Mouse (Mus musculus) spleen, postnatal 14 days (tissue): ENCODE measurements around the gene Fbxo4.
A peak's percentile ranks its signal among the peaks of the same experiment; 100 is the strongest.

Experiments used
- DNase-seq, 2 experiments: peaks; one replicate each; pipeline ENCODE4 v3.0.0; 2021 to 2022; ENCODE audit warnings: low spot score in 2 of 2

Fbxo4 gene

DNA sequence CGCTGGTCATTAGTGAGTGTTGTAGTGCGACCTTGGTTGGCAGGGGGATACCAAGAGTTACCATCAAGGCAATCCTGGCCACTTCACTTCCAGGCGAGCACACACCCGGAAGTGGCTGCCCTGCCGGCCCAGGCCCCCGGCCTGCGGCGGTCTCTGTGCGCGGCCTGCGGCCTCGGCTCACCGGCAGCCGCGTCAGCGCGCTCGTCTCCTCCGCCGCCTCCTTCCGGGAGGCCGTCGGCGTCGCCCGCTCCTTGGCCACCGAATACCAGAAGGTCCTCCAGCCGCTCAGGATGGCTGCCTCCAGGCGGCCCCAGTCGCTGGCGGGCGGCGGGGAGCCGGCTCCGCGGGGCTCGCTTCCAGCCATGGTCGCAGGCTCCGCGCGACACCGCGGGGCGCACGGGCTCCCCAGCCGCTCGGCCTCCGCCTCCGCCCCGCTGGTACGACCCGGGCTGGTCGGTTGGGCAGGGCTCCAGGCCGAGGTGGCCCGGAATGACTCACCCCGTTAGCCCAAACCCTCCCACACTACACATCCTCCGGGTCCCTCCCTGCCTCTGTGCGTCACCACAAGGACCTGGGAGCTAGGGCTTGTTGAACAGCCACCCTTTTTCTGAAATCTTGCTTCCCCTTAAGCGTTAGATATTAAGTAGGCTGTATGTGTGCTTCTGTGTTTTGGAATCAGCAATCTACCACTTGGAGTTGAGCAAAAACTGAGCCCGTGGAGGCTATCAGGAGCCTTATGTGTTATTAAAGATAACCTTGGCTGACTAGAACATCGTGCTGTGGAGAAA lies at the start of gene Fbxo4:
Gene Fbxo4 (minus strand): TSS at position 513 of the 788 bp plus-strand sequence.
- DNase-seq, result peak; percentile 30 to 59

GRCm38 (mm10) chr15:4028960-4029359 lies 49.6 kb upstream of the Fbxo4 start:
- DNase-seq, result no peak

GRCm38 (mm10) chr15:4028411-4028700 lies 49.0 kb upstream of the Fbxo4 start:
- DNase-seq, result no peak

GRCm38 (mm10) chr15:4027671-4028410 lies 48.5 kb upstream of the Fbxo4 start:
- DNase-seq, result no peak

DNA sequence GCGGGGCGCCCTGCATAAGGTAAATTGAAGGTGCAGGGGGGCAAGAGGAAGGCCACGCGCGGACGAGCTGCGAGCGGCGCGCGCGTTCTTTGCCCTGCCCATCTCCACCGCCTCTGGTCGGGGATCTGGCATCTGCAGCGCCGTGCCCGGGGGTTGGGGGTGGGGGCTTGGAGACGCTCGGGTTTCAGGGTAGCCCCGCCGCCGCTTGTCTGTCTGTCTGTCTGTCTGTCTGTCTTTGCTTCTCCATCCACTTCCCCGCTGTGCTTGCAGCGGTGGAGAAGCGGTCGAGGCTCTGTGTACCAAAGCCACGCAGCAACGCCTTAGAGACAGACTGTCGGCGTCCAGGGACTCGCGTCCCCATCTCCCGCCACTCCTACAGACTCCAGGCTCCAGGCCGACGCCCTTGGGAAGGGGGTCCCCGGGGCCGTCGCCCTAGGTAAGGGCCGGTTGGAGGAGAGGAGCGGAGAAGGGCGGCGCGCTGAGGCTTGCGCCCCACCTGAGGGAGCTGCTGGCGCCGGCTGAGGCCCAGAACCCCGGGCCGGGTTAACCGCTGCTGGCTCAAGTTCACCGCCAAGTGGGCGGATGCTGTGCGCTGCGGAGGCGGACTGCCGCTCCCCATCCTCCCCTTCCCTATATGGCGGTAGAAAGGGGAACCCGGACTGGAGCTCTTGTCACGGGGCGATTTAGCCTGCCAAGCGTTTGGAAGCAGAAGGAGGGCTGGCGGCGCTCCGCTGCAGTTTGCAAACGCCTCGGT lies 47.6 kb upstream of the Fbxo4 start:
- peak; percentile 57 to 59 for DNase-seq

- peak; percentile 56 to 60 for DNase-seq
Observed at GRCm38 (mm10) chr15:4026231-4026773, 46.9 kb upstream of the Fbxo4 start, which contains the start of gene Oxct1. Oxct1 (plus strand) TSS chr15:4026383.

DNA sequence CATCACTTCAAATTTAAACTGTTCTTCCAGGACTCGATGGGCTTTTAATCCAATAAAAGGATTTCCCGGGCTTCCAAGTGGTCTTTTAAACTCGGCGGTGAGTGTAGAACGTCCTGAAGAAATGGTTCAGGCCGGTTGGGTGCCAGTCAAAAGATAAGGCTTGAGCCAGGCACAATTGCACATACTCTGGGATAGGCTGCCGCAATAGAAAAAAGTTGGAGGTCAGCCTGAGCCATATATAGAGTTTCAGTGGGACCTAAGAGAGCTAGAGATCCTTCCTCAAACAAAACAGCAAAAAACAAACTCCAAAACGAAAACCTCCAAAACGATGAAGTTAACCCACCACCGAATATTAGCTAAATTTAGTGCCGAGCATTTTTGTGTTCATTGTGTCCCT lies 46.1 kb upstream of the Fbxo4 start:
- DNase-seq, result no peak

GRCm38 (mm10) chr15:4024726-4025507 lies 45.5 kb upstream of the Fbxo4 start:
- no peak for DNase-seq

- DNase-seq, result no peak
Observed at GRCm38 (mm10) chr15:4023747-4024146, 44.4 kb upstream of the Fbxo4 start.

DNA sequence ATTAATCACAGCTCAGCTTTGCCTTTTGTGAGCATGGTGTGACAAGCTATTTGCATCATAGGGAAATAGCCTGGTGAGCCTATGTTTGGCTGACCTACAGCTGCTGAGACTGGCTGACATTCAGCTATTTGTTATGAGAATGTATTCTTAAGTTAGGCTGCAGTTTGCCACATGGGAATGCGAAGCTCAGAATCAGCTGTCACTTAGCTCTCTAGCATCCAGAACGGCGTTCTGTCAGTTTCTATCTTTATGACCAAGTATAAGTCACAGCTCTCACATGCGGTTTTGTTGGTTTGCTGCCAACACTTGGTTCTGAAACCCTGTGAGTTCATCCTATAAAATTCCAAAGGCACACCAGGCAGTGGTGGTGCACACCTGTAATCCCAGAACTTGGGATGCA lies 41.3 kb upstream of the Fbxo4 start:
- no peak for DNase-seq

DNA sequence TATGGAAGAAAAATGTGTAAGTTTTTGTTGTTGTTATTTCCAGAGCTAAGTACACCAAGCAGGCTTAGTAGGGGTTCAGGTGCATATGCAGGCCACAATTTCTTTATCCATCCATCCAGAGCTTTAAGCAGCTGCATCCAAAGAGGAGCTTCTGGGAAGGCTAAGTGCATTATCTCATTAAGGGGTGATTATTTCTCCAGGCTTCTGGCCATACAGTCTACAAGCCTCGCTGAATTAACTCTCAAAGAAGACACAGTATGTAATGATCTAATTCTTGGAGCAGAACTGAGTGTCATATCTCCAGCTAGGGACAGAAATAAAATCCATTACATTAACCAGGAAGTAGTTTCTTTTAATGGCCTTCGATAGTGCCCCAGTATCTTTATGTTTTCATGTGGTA lies 34.5 kb upstream of the Fbxo4 start:
- no peak for DNase-seq

GRCm38 (mm10) chr15:4000536-4000935 lies 21.2 kb upstream of the Fbxo4 start:
- DNase-seq, result no peak

DNA sequence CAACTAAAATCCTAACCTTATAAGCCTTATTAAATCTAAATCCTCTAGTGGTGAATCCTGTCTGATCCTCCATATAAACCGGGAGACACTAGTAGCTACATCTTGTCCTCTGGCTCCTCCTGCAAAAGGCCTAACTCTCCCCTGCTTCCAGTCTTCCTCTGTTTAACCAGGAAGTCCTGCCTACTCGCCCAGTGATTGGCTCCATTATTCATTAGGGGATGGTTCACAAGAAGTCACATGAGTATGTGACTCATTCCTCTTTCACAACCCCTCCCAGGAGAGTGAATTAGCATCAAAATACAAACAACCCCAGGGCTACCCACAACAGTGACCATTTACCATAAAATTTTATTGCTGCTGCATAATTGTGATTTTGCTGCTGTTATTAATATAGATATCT lies 19.8 kb upstream of the Fbxo4 start:
- no peak for DNase-seq

DNA sequence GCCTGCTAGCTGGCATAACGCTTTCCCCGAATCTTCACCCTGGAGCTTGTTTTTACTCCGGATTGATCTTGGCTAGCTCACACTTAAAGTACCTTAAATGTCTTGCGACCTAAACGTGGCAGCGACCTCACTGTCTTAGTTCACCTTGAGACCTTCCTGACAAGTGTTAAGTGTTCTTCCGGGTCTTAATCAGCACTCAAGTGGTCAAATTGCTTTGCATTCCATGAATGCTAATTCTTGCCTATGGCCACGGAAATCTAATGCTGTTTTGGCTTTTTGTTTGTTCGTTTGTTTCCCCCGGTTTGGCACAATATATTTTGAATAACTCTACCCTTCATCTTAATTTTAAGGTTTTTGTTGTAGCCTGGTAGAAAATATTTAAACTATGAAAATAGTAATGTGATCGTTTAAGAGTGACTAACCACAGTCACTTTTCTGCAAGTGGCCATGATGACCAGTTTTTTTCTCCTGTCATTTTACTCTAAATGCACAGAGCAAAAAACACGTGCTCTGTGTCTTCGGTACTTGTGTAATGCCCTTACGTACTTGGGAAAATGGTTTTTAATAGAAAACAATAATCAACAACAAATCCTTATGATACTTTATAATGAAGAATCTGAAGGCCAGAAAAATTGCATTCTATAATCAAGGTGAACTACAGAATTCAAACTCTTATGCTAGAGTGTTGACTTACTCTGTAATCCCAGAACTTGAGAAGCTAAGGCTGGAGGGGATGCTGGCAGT lies 17.1 kb upstream of the Fbxo4 start:
- DNase-seq, result no peak

DNA sequence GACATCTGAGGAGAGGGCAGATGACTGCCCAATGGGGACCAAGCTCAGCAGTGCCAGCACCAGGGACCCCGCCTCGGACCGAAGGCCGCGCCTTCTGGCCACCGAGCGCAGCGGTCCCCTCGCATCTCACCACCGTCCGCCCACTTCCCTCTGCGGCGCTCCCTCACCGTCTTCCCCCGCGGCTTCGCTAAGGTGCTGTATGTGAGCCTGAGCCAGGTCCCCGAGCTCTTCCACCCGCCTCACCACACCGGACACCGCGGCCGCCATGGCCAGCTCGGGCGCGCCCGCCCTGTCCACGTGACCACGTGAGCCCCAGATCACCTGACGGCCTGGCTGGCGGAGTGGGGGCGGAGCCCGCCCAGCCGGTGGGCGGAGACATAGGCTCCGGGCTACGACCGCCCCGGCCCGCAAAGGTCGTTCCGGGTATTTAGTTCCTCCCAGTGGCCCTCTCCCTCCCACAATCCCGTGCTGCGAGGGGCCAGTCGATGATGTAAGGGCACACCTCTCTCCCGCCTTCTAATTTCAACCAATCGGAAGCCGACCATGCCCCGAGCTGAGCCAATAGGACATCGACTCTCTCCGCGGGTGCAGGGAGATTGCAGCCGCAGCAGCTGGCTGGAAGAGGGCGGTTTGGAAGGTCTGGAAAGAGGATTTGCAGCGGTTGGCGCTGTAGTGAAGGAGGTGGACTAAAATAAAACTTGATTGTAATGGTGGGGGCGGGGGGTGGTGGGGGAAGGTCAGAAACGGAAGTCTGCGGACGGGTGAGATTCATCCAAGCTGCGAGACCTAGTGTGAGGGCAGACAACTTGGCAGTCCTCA lies 16.3 kb upstream of the Fbxo4 start, which contains the start of gene AW549877:
Gene AW549877 (minus strand): TSS at position 297 of the 819 bp plus-strand sequence.
- DNase-seq, result peak; percentile 95 to 97

DNA sequence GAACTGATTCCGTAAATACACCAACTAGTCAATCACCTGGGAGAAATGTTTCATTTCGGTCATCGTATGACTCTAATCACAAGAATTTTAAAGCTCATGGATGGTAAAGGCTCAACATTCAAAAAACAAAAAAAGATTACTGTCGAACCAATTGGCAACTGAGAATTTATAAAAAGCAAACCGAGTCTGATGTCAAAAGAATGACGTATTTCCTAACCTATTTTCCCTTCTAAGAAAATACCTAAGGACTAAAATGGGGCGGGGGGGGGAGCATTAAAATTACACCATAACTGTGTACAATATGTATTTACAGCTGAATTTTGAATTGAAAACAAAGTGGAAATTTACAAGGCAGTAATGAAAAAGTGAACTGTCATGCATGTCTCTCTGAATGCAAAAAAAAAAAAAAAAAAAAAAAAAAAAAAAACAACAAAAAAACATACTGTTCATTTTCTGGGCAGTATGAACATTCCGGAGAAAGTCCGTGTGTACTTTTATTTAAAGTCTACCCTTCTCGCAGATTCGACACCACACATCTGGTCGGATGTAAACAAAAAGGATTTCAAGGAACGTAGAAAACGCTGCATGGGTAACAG lies 15.6 kb upstream of the Fbxo4 start:
- DNase-seq, result no peak

- peak in 1 of 2 experiments; percentile 38 for DNase-seq
Observed at GRCm38 (mm10) chr15:3987981-3988380, 8.6 kb upstream of the Fbxo4 start.

DNA sequence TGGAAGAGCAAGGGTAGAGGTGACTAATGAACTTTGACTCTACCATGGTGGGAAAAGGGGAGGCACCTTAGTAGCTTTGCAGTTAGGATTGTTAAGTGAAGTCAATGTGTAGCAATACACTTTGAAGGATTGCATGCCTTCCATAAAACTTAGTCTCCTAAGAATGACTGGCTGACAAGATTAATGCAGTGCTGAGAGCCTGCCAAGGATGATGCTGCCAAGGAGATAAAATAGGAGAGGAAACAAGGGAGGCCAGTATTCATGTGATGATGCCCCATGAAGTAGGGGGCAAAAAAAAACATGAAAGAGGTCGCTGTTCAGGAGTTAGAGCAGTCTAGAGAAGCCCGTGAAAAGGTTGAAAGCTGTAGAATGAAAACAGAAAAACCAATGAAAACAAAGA lies 5.5 kb upstream of the Fbxo4 start:
- no peak for DNase-seq

- DNase-seq, result no peak
Observed at GRCm38 (mm10) chr15:3982732-3983131, 3.4 kb upstream of the Fbxo4 start.
